Mouse (Mus musculus): ENCODE data around the gene Fam136a.

DNA sequence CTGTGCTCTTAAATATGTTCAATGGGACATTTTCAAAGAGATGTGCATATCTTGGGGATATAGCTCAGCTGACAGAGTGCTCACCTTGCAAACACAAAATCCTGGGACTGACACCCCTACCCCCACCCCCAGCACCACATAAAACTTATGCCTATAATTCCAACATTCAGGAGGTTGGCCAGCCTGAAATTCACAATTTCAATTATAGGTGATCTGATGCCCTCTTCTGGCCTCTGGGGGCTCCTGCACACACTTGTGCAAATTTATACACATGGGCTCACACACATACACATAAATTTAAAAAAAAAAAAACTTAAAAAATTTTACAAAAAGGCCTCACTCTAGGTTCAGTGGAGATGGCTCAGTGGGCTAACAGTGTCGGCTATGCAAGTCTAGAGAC lies 27.7 kb downstream of the Fam136a start:
- TF ChIP-seq EP300 (IDR thresholded peaks at IDR 0.05; ENCODE audit: low read depth) (no peak), CTCF (IDR thresholded peaks at IDR 0.05; ENCODE audit: low read depth) (peak; percentile 42)

Measured in liver, postnatal 0 days (tissue).